7 mouse cellular contexts compared by ENCODE assay signal in the genomic region with DNA sequence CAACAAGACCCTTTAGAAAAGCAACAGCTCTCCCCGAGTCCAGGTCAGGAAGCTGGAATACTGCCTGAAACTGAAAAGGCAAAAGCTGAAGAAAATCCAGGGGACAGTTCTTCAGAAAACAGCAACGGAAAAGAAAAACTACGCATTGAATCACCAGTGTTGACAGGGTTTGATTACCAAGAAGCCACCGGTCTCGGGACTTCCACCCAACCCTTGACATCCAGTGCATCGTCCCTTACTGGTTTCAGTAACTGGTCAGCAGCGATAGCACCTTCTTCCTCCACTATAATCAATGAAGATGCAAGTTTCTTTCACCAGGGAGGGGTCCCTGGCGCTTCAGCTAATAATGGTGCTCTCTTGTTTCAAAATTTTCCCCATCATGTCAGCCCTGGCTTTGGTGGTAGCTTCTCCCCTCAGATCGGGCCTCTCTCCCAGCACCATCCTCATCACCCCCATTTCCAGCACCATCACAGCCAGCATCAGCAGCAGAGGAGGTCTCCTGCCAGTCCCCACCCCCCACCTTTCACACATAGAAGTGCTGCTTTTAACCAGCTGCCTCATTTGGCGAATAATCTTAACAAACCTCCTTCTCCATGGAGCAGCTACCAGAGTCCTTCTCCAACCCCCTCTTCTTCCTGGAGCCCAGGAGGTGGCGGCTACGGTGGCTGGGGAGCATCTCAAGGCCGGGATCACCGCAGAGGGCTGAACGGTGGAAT. TPM values are rescaled to one million over a fixed set of nuclear protein-coding genes. Genes with fewer than 3 reads are reported as not detected.
DNase-seq lines count a peak whose midpoint lies in the region; ATAC-seq and TF ChIP-seq lines count a peak whose summit lies in the region.

No protein-coding gene starts in this region.

- no peaks in the 10 kb centered on the region for H3K27me3 ChIP-seq in heart, embryonic 12.5 days (replicated peaks)
- no peaks in the 10 kb centered on the region for H3K27me3 ChIP-seq in kidney, postnatal 0 days (ENCODE audit: insufficient read depth, low read length)
- no peaks in the 10 kb centered on the region for H3K27me3 ChIP-seq in liver, embryonic 14.5 days (ENCODE audit: control insufficient read depth, insufficient read depth, low read length)

- DNase-seq in thymus, postnatal 14 days, result peak; percentile 11
- no peak for DNase-seq in thymus, postnatal 10 days (ENCODE audit: low spot score in 2 of 2)
- DNase-seq in kidney, postnatal 0 days (ENCODE audit: low spot score), result no peak
- DNase-seq in liver, embryonic 14.5 days (ENCODE audit: low read depth in 3 of 3, low spot score in 3 of 3), result no peak
- DNase-seq in right cerebral cortex, postnatal 4 days, result peak; percentile 29

- H3K4me3 ChIP-seq in cortical plate, adult 2 months (ENCODE audit: insufficient read depth, low read length), result peak overlapping the region; percentile 49
- H3K4me3 ChIP-seq in heart, embryonic 12.5 days, result peak overlapping the region; percentile 61
- H3K4me3 ChIP-seq in kidney, postnatal 0 days (replicated peaks; ENCODE audit: low read depth, low read length), result peak overlapping the region; percentile 86
- H3K4me3 ChIP-seq in liver, embryonic 14.5 days (ENCODE audit: insufficient read depth in 1 of 2, low read depth in 2 of 2, low read length in 2 of 2), result peak overlapping the region; percentile 78 to 100

- H3K36me3 ChIP-seq in heart, embryonic 12.5 days, result no peaks in the 10 kb centered on the region
- no peaks in the 10 kb centered on the region for H3K36me3 ChIP-seq in kidney, postnatal 0 days (ENCODE audit: insufficient read depth, low read length)
- peaks cover 41% of the 10 kb centered on the region for H3K36me3 ChIP-seq in liver, embryonic 14.5 days (replicated peaks; ENCODE audit: control insufficient read depth, insufficient read depth, low read depth)

- peak; percentile 47; the same call in 1 of the 2 replicates for TF ChIP-seq POLR2A in cortical plate, adult 2 months (IDR thresholded peaks at IDR 0.05; ENCODE audit: extremely low read depth, insufficient read depth, low read length)

- H3K4me2 ChIP-seq in heart, embryonic 12.5 days, result peak overlapping the region; percentile 82
- peak overlapping the region; percentile 86 for H3K4me2 ChIP-seq in kidney, postnatal 0 days (ENCODE audit: low read length)
- H3K4me2 ChIP-seq in liver, embryonic 14.5 days (ENCODE audit: low read depth), result peak overlapping the region; percentile 72

- peak overlapping the region; percentile 5 for H3K27ac ChIP-seq in cortical plate, adult 2 months (ENCODE audit: insufficient read depth, low read length)
- peak overlapping the region; percentile 41 for H3K27ac ChIP-seq in heart, embryonic 12.5 days (ENCODE audit: poor library complexity, severe bottlenecking)
- 0 out of 2 replicates have a peak overlapping the region, but pooled peaks have one; percentile 13 for H3K27ac ChIP-seq in kidney, postnatal 0 days
- peak overlapping the region; percentile 83 for H3K27ac ChIP-seq in liver, embryonic 14.5 days

- no peak for TF ChIP-seq CTCF in cortical plate, adult 2 months (IDR thresholded peaks at IDR 0.05; ENCODE audit: extremely low read depth, insufficient read depth, low read length)
- no peak for TF ChIP-seq CTCF in kidney, postnatal 0 days (IDR thresholded peaks at IDR 0.05; ENCODE audit: low read depth)
- TF ChIP-seq CTCF in liver, embryonic 14.5 days (IDR thresholded peaks at IDR 0.05; ENCODE audit: low read depth), result no peak

- H3K9ac ChIP-seq in heart, embryonic 12.5 days, result peak overlapping the region; percentile 64
- peak overlapping the region; percentile 56 for H3K9ac ChIP-seq in kidney, postnatal 0 days (ENCODE audit: low read depth, low read length)
- H3K9ac ChIP-seq in liver, embryonic 14.5 days (replicated peaks), result peak overlapping the region; percentile 90

- H3K9me3 ChIP-seq in heart, embryonic 12.5 days (replicated peaks), result no peaks in the 10 kb centered on the region
- H3K9me3 ChIP-seq in kidney, postnatal 0 days (replicated peaks; ENCODE audit: low read length), result no peaks in the 10 kb centered on the region
- H3K9me3 ChIP-seq in liver, embryonic 14.5 days (ENCODE audit: control insufficient read depth, low read length), result no peaks in the 10 kb centered on the region

- 20% methylated on average over 15 of the region's 15 CpGs for WGBS in heart, embryonic 12.5 days
- WGBS in kidney, postnatal 0 days, result 36% methylated on average over 15 of the region's 15 CpGs
- WGBS in liver, embryonic 14.5 days (ENCODE audit: insufficient replicate concordance), result 48% methylated on average over 15 of the region's 15 CpGs

- no peak for TF ChIP-seq EP300 in liver, embryonic 14.5 days (IDR thresholded peaks at IDR 0.05; ENCODE audit: low read depth)

- ATAC-seq in heart, embryonic 12.5 days (ENCODE audit: insufficient number of reproducible peaks, low FRiP score), result no peak
- no peak for ATAC-seq in kidney, postnatal 0 days (replicated peaks; ENCODE audit: low FRiP score, low read depth)
- no peak for ATAC-seq in liver, embryonic 14.5 days (ENCODE audit: insufficient read depth)

- H3K4me1 ChIP-seq in cortical plate, adult 2 months (ENCODE audit: control insufficient read depth, insufficient read depth, low read length), result no peaks in the 10 kb centered on the region; the same call in 1 of the 2 replicates
- peaks cover 11% of the 10 kb centered on the region for H3K4me1 ChIP-seq in heart, embryonic 12.5 days (replicated peaks)
- peaks cover 13% of the 10 kb centered on the region for H3K4me1 ChIP-seq in kidney, postnatal 0 days (replicated peaks; ENCODE audit: insufficient read depth, low read length)
- H3K4me1 ChIP-seq in liver, embryonic 14.5 days (replicated peaks; ENCODE audit: control insufficient read depth in 2 of 2, insufficient read depth in 2 of 2, low read length in 1 of 2), result peaks cover 18 to 23% of the 10 kb centered on the region in 2 experiments

RNA-seq across cellular contexts. Expression of a gene that starts 0.7 kb away (rescaled TPM):
- 52.1 and 53.5 TPM in 2 replicates for polyA plus RNA-seq in cortical plate, adult 2 months (2012; rRNA removed)
- 13.6 and 16.0 TPM in 2 replicates for polyA plus RNA-seq in heart, embryonic 12.5 days (2016; fragmentation: Nextera tagmentation; extraction: Ambion mirVana)
- polyA plus RNA-seq in kidney, postnatal 0 days (2015; fragmentation: Nextera tagmentation; extraction: Ambion mirVana), result 6.1 and 6.7 TPM in 2 replicates
- 21.5 and 25.1 TPM in 2 replicates for polyA plus RNA-seq in liver, embryonic 14.5 days (2012; rRNA removed)
- 28.7 and 29.4 TPM in 2 replicates for polyA plus RNA-seq in liver, embryonic 14.5 days (2014; fragmentation: Nextera tagmentation; extraction: Ambion mirVana)

Comparison
In these comparisons a context has a peak if more than half of its experiments do, and no peak if none do; other contexts are left out.
1. DNase-seq: peak in thymus, postnatal 14 days (single experiment) and right cerebral cortex, postnatal 4 days (single experiment); none in thymus, postnatal 10 days (0 of 2), kidney, postnatal 0 days (single experiment) and liver, embryonic 14.5 days (0 of 3).
2. H3K27ac ChIP-seq: peak in every context shown above with its lines; median percentile 83 in liver, embryonic 14.5 days; 41 in heart, embryonic 12.5 days; 13 in kidney, postnatal 0 days; 5 in cortical plate, adult 2 months.
3. Peak in every context shown above with its lines, with median percentiles within 50 percentile points of each other: H3K4me3 ChIP-seq, H3K4me2 ChIP-seq and H3K9ac ChIP-seq.